Mouse (Mus musculus): ENCODE results near the gene Mroh2a. TPM values are rescaled to one million over a fixed set of nuclear protein-coding genes. Genes with fewer than 3 reads are reported as not detected.

Gene Mroh2a
- polyA plus RNA-seq, 1 experiment from 2014 or later, result 0.68 TPM

DNA sequence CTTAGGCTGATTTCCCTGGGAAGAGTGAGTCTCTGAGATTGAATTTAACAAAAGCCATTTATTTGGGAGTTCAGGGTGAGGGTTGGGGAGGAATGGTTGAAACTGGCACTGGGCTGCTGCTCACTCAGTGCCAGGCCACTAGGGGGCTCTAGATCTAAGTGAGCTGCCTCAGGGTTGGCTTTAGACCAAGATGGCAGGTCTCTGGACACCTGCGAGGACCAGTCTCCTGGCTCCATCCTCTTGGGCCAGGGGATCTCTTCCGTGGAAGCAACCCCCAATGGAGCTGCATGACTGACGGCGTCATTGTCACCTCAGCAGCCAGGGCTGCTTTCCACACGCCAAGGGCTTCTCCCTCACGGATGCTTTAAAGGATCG lies 58.1 kb downstream of the Mroh2a start:
- H3K9me3 ChIP-seq, result peaks cover 70% of the 10 kb centered on the region
- WGBS, result 62% methylated on average over 7 of the region's 7 CpGs
- H3K4me3 ChIP-seq, result no peak overlapping the region
- no peaks in the 10 kb centered on the region for H3K4me1 ChIP-seq (replicated peaks)
- H3K4me2 ChIP-seq, result no peak overlapping the region
- no peaks in the 10 kb centered on the region for H3K36me3 ChIP-seq
- H3K27ac ChIP-seq (replicated peaks), result no peak overlapping the region
- no peaks in the 10 kb centered on the region for H3K27me3 ChIP-seq
- ATAC-seq (ENCODE audit: low read depth), result no peak
- no peak overlapping the region for H3K9ac ChIP-seq

GRCm38 (mm10) chr1:88285652-88286051 lies 58.9 kb downstream of the Mroh2a start:
- WGBS, result 70% methylated on average over 5 of the region's 5 CpGs
- Histone ChIP-seq H3K9ac (no peak overlapping the region), H3K9me3 (peaks cover 77% of the 10 kb centered on the region)

GRCm38 (mm10) chr1:88286136-88286845 lies 59.5 kb downstream of the Mroh2a start:
- Histone ChIP-seq H3K9ac (no peak overlapping the region), H3K36me3 (no peaks in the 10 kb centered on the region), H3K4me1 (replicated peaks) (no peaks in the 10 kb centered on the region), H3K27ac (replicated peaks) (no peak overlapping the region), H3K27me3 (no peaks in the 10 kb centered on the region), H3K4me3 (no peak overlapping the region), H3K4me2 (no peak overlapping the region), H3K9me3 (peaks cover 81% of the 10 kb centered on the region)
- no peak for ATAC-seq (ENCODE audit: low read depth)
- 83% methylated on average over 15 of the region's 15 CpGs for WGBS

More at GRCm38 (mm10) chr1:88285652-88286051, 58.9 kb downstream of the Mroh2a start:
- Histone ChIP-seq H3K36me3 (no peaks in the 10 kb centered on the region), H3K27ac (replicated peaks) (no peak overlapping the region), H3K4me2 (no peak overlapping the region), H3K27me3 (no peaks in the 10 kb centered on the region), H3K4me3 (no peak overlapping the region), H3K4me1 (replicated peaks) (no peaks in the 10 kb centered on the region)
- ATAC-seq (ENCODE audit: low read depth), result no peak

DNA sequence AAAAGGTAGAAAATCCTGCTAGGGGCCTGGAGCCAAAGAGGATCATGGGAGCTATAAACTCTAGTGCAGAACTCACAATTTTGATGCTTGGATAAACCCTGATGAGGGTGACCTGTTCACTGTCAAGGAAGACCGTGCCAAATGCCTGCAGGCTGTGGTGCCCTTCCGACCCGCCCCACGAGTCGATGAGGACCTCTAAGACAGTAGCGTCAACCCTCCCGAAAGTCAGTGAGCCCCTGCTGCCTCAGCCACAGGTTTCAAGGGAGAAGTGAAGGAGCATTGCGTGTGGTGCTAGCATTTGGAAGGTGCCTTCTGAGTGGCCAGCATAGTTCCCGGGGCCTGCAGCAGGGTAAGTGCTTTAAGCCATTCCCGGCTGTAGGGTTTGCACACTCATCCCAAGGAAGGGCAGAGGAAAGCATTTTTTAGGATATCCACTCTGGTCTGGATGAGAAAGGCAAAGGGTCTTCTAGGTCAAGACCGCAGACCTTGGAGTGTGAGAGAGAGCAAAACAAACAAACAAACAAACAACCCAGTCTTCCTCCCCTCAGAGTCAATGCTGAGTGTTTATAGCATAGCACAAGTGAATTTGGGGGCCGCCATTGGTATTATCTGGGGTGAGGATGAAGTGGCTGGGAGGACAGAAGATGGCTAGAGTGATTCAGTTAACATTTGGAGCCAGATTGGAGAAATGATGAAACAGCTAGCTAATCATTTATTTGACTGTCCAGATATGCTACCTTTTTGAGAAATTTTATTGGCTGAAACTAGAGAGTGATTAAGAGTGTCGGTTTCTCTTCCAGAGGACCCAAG lies 60.3 kb downstream of the Mroh2a start:
- WGBS, result 73% methylated on average over 13 of the region's 13 CpGs
- Histone ChIP-seq H3K4me2 (no peak overlapping the region), H3K27ac (replicated peaks) (no peak overlapping the region), H3K4me3 (no peak overlapping the region), H3K4me1 (replicated peaks) (no peaks in the 10 kb centered on the region), H3K9ac (no peak overlapping the region), H3K27me3 (no peaks in the 10 kb centered on the region), H3K9me3 (peaks cover 84% of the 10 kb centered on the region), H3K36me3 (no peaks in the 10 kb centered on the region)
- ATAC-seq (ENCODE audit: low read depth), result no peak

DNA sequence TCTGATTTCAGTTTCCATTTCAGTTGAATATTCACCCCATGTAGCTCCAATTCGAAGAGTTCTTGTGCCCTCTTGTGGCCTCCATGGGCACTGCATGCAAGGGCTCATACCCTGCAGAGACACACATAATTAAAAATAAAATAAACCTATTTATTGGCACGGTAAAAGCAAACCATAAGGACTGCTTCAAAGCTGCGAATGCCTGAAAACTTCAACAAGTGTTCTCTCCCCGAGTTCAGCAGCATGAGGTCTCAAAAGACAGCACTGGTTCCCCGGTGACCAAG lies 60.9 kb downstream of the Mroh2a start:
- no peaks in the 10 kb centered on the region for H3K36me3 ChIP-seq
- H3K27ac ChIP-seq (replicated peaks), result no peak overlapping the region
- no peaks in the 10 kb centered on the region for H3K27me3 ChIP-seq
- no peak for ATAC-seq (ENCODE audit: low read depth)
- no peak overlapping the region for H3K9ac ChIP-seq
- H3K4me2 ChIP-seq, result no peak overlapping the region
- WGBS, result 34% methylated on average over 5 of the region's 5 CpGs
- H3K4me3 ChIP-seq, result no peak overlapping the region
- no peaks in the 10 kb centered on the region for H3K4me1 ChIP-seq (replicated peaks)
- H3K9me3 ChIP-seq, result peaks cover 84% of the 10 kb centered on the region

DNA sequence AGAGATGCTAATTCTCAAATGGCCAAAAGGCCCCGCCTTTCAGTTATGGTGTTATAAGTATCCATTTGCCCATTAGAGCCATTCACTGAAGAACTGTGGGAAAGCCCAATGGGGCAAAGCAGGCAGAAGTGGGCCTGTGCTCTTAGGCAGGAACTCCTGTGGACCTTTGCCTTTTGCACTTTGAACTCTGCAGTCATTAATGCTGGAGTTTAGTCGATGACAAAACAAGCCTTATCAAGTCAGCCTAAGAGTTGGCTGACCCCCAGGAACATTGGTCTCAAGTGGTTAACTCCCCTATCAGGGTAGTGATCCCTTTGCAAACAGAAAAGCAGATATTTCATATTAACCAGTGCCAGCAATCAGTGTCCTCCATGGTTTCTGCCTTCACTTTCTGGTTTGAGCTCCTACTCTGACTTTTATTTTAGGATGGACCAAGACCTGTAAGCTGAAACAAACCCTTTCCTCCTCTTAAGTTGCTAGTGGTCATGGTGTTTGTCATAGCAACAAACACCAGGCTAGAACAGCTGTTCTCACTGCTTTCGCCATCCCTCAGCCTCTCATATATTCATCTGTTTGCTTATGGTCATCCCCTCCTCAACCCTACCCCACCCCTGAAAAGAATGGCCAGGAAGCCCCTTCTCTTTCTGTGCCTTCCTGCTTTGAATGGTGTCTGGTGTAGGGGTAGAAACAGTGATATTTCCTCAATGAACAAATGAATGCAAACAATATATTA lies 61.4 kb downstream of the Mroh2a start:
- Histone ChIP-seq H3K27me3 (no peaks in the 10 kb centered on the region), H3K36me3 (no peaks in the 10 kb centered on the region), H3K4me1 (replicated peaks) (no peaks in the 10 kb centered on the region), H3K27ac (replicated peaks) (no peak overlapping the region), H3K4me3 (no peak overlapping the region), H3K9ac (no peak overlapping the region), H3K9me3 (peaks cover 79% of the 10 kb centered on the region), H3K4me2 (no peak overlapping the region)
- 45% methylated on average over 3 of the region's 3 CpGs for WGBS
- ATAC-seq (ENCODE audit: low read depth), result no peak

DNA sequence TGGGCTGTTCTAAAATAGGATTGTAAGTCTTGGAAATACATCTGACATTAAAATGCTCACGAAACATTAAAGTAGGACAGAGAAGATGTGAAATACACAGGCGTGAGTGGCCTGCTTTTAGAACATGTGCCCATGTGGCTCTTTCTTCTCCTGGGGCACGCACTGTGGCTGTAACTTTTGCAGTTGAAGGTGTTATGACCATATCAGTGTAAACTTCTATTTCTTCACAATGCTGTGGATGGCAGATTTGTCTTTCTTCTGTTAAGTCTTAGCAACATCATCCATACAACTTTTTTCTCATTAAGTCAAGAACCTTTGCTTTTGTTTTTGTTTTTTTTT lies 62.0 kb downstream of the Mroh2a start:
- WGBS, result 75% methylated on average over 3 of the region's 3 CpGs
- peaks cover 73% of the 10 kb centered on the region for H3K9me3 ChIP-seq

DNA sequence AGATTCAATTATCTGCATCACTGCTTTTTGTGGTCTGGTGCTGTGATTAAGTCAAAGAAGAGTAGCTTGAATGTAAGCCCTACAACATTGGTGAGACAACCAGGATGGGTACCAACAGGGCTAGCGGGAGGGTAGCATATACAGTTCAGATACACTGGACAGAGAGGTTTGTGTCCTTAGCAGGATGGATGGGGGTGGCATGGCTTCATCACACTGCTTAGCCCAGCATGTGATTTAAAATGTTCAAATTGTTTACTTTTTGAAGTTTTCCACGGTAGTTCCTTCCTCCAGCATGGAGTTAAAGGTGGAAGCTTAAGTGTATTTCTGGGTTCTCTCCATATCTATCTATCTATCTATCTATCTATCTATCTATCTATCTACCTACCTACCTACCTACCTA lies 62.4 kb downstream of the Mroh2a start:
- no peaks in the 10 kb centered on the region for H3K36me3 ChIP-seq
- H3K27me3 ChIP-seq, result no peaks in the 10 kb centered on the region
- no peak for ATAC-seq (ENCODE audit: low read depth)
- 44% methylated on average over 2 of the region's 2 CpGs for WGBS
- no peak overlapping the region for H3K4me3 ChIP-seq
- peaks cover 70% of the 10 kb centered on the region for H3K9me3 ChIP-seq
- H3K4me2 ChIP-seq, result no peak overlapping the region
- no peak overlapping the region for H3K27ac ChIP-seq (replicated peaks)
- no peaks in the 10 kb centered on the region for H3K4me1 ChIP-seq (replicated peaks)
- no peak overlapping the region for H3K9ac ChIP-seq

More for the DNA sequence above, 62.0 kb downstream of the Mroh2a start:
- Histone ChIP-seq H3K4me3 (no peak overlapping the region), H3K4me2 (no peak overlapping the region), H3K4me1 (replicated peaks) (no peaks in the 10 kb centered on the region), H3K27ac (replicated peaks) (no peak overlapping the region), H3K9ac (no peak overlapping the region), H3K27me3 (no peaks in the 10 kb centered on the region), H3K36me3 (no peaks in the 10 kb centered on the region)
- ATAC-seq (ENCODE audit: low read depth), result no peak

DNA sequence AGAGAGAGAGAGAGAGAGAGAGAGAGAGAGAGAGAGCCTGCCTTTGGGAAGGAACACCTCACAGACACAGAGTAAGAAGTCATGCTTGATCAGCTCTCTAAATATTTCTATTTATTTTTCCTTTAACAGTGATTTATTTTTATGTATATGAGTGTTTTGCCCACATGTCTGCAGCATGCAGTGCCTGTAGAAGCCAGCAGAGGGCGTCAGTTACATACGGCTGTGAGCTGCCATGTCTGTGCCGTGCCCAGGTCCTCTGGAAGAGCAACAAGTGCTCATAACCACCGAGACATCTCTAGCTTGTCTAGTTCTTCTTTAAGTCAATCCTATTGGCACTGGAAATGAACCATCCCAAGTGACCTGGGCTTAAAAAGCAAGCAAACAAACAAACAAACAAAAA lies 63.1 kb downstream of the Mroh2a start:
- 44% methylated on average over 4 of the region's 4 CpGs for WGBS
- no peak for ATAC-seq (ENCODE audit: low read depth)
- no peaks in the 10 kb centered on the region for H3K4me1 ChIP-seq (replicated peaks)
- H3K27ac ChIP-seq (replicated peaks), result no peak overlapping the region
- H3K9ac ChIP-seq, result no peak overlapping the region
- no peak overlapping the region for H3K4me3 ChIP-seq
- H3K27me3 ChIP-seq, result no peaks in the 10 kb centered on the region
- H3K9me3 ChIP-seq, result peaks cover 68% of the 10 kb centered on the region
- no peak overlapping the region for H3K4me2 ChIP-seq
- H3K36me3 ChIP-seq, result no peaks in the 10 kb centered on the region

GRCm38 (mm10) chr1:88290511-88290910 lies 63.7 kb downstream of the Mroh2a start:
- no peak overlapping the region for H3K4me3 ChIP-seq
- no peaks in the 10 kb centered on the region for H3K27me3 ChIP-seq
- no peak overlapping the region for H3K4me2 ChIP-seq
- H3K4me1 ChIP-seq (replicated peaks), result no peaks in the 10 kb centered on the region
- no peak for ATAC-seq (ENCODE audit: low read depth)
- no peaks in the 10 kb centered on the region for H3K36me3 ChIP-seq
- 65% methylated on average over 1 of the region's 1 CpGs for WGBS
- H3K27ac ChIP-seq (replicated peaks), result no peak overlapping the region
- H3K9me3 ChIP-seq, result peaks cover 67% of the 10 kb centered on the region
- no peak overlapping the region for H3K9ac ChIP-seq

GRCm38 (mm10) chr1:88291409-88292005 lies 64.7 kb downstream of the Mroh2a start:
- ATAC-seq (ENCODE audit: low read depth), result no peak
- Histone ChIP-seq H3K9ac (no peak overlapping the region), H3K27ac (replicated peaks) (no peak overlapping the region), H3K4me2 (no peak overlapping the region), H3K9me3 (peaks cover 67% of the 10 kb centered on the region), H3K4me3 (no peak overlapping the region), H3K36me3 (no peaks in the 10 kb centered on the region), H3K27me3 (no peaks in the 10 kb centered on the region), H3K4me1 (replicated peaks) (no peaks in the 10 kb centered on the region)
- 64% methylated on average over 3 of the region's 3 CpGs for WGBS

DNA sequence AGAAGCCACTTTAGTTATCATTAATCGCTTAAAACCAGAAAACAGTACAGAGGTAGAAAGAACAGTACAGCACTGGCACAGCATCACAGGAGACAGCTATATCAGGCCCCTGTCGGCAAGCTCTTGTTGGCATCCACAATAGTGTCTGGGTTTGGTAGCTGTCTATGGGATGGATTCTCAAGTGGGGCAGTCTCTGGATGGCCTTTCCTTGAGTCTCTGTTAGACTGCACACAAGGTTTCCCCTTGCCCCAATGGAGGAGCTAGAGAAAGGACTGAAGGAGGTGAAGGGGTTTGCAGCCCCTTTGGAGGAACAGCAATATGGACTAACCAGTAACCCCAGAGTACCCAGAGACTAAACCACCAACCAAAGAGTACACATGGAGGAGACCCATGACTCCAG lies 65.3 kb downstream of the Mroh2a start:
- H3K36me3 ChIP-seq, result no peaks in the 10 kb centered on the region
- H3K9me3 ChIP-seq, result peaks cover 66% of the 10 kb centered on the region
- ATAC-seq (ENCODE audit: low read depth), result no peak
- no peaks in the 10 kb centered on the region for H3K27me3 ChIP-seq
- 53% methylated on average over 2 of the region's 2 CpGs for WGBS
- H3K4me3 ChIP-seq, result no peak overlapping the region
- no peak overlapping the region for H3K27ac ChIP-seq (replicated peaks)
- no peaks in the 10 kb centered on the region for H3K4me1 ChIP-seq (replicated peaks)
- no peak overlapping the region for H3K4me2 ChIP-seq
- H3K9ac ChIP-seq, result no peak overlapping the region

All from neural tube, embryonic 13.5 days (tissue).